Mouse (Mus musculus): ENCODE data around the gene Slit1.

Gene Slit1

GRCm38 (mm10) chr19:41743396-41743795, at the start of gene Slit1:
Gene Slit1 (minus strand): TSS chr19:41743665.
- in situ Hi-C loops (cut with MboI, MseI) = no loop called here

GRCm38 (mm10) chr19:41792934-41793486, 49.5 kb upstream of the Slit1 start:
- in situ Hi-C loops (cut with MboI, MseI) = no loop called here

- in situ Hi-C loops (cut with MboI, MseI) = no loop called here
These were observed 47.9 kb upstream of the Slit1 start for GRCm38 (mm10) chr19:41791384-41791783.

- in situ Hi-C loops (cut with MboI, MseI) = no loop called here
These were observed 45.9 kb upstream of the Slit1 start for GRCm38 (mm10) chr19:41789110-41789961.

- in situ Hi-C loops (cut with MboI, MseI) = no loop called here
These were observed 43.4 kb upstream of the Slit1 start for GRCm38 (mm10) chr19:41786896-41787295.

GRCm38 (mm10) chr19:41777514-41777913, 34.0 kb upstream of the Slit1 start:
- in situ Hi-C loops (cut with MboI, MseI) = no loop called here

GRCm38 (mm10) chr19:41768711-41769110, 25.2 kb upstream of the Slit1 start:
- in situ Hi-C loops (cut with MboI, MseI) = loop anchor here (5.0 to 25.0 kb wide), 3 partner anchors 111 to 481 kb away; no protein-coding TSS in a partner anchor

- in situ Hi-C loops (cut with MboI, MseI) = loop anchor here (5.0 to 25.0 kb wide), 3 partner anchors 109 to 479 kb away; no protein-coding TSS in a partner anchor
These were observed 23.2 kb upstream of the Slit1 start for GRCm38 (mm10) chr19:41766628-41767027.

GRCm38 (mm10) chr19:41763870-41764660, 20.6 kb upstream of the Slit1 start:
- in situ Hi-C loops (cut with MboI, MseI) = loop anchor here in 1 of 2 experiments (25.0 kb wide), 2 partner anchors 352 to 477 kb away; no protein-coding TSS in a partner anchor

GRCm38 (mm10) chr19:41761529-41761928, 18.1 kb upstream of the Slit1 start:
- in situ Hi-C loops (cut with MboI, MseI) = loop anchor here in 1 of 2 experiments (25.0 kb wide), 2 partner anchors 349 to 474 kb away; no protein-coding TSS in a partner anchor

- in situ Hi-C loops (cut with MboI, MseI) = loop anchor here in 1 of 2 experiments (25.0 kb wide), 2 partner anchors 347 to 472 kb away; no protein-coding TSS in a partner anchor
These were observed 16.3 kb upstream of the Slit1 start for GRCm38 (mm10) chr19:41759765-41760164.

GRCm38 (mm10) chr19:41759270-41759669, 15.8 kb upstream of the Slit1 start:
- in situ Hi-C loops (cut with MboI, MseI) = loop anchor here in 1 of 2 experiments (25.0 kb wide), 2 partner anchors 347 to 472 kb away; no protein-coding TSS in a partner anchor

GRCm38 (mm10) chr19:41754760-41755159, 11.3 kb upstream of the Slit1 start:
- in situ Hi-C loops (cut with MboI, MseI) = loop anchor here (5.0 to 25.0 kb wide), 3 partner anchors 342 to 467 kb away; no protein-coding TSS in a partner anchor

GRCm38 (mm10) chr19:41751906-41752305, 8.4 kb upstream of the Slit1 start:
- in situ Hi-C loops (cut with MboI, MseI) = loop anchor here (5.0 to 25.0 kb wide), 3 partner anchors 340 to 465 kb away; no protein-coding TSS in a partner anchor

- in situ Hi-C loops (cut with MboI, MseI) = no loop called here
These were observed 4.0 kb upstream of the Slit1 start for GRCm38 (mm10) chr19:41747436-41747835.

- in situ Hi-C loops (cut with MboI, MseI) = no loop called here
These were observed 2.6 kb upstream of the Slit1 start for GRCm38 (mm10) chr19:41745941-41746557.

GRCm38 (mm10) chr19:41738896-41739295, 4.6 kb downstream of the Slit1 start:
- in situ Hi-C loops (cut with MboI, MseI) = loop anchor here in 1 of 2 experiments (10.0 kb wide), 1 partner anchor 584 kb away; no protein-coding TSS in a partner anchor

- in situ Hi-C loops (cut with MboI, MseI) = loop anchor here in 1 of 2 experiments (10.0 kb wide), 1 partner anchor 584 kb away; no protein-coding TSS in a partner anchor
These were observed 5.0 kb downstream of the Slit1 start for GRCm38 (mm10) chr19:41738429-41738805.

- in situ Hi-C loops (cut with MboI, MseI) = loop anchor here in 1 of 2 experiments (10.0 kb wide), 1 partner anchor 583 kb away; no protein-coding TSS in a partner anchor
These were observed 5.6 kb downstream of the Slit1 start for GRCm38 (mm10) chr19:41737657-41738428.

- in situ Hi-C loops (cut with MboI, MseI) = loop anchor here in 1 of 2 experiments (10.0 kb wide), 1 partner anchor 580 kb away; no protein-coding TSS in a partner anchor
These were observed 8.8 kb downstream of the Slit1 start for GRCm38 (mm10) chr19:41734685-41735084.
